Mouse (Mus musculus) embryo, embryonic 10.5 days (tissue): Measurements from ENCODE around the gene B230104I21Rik.

Source experiments
- DNase-seq: peaks from one replicate; pipeline ENCODE4 v3.0.0-alpha.2; 2015; ENCODE audit warnings: low spot score

The B230104I21Rik gene

GRCm38 (mm10) chr4:154348197-154348786, 12.4 kb downstream of the B230104I21Rik start:
- DNase-seq = no peak

- DNase-seq = no peak
Measured at GRCm38 (mm10) chr4:154352246-154352645, 16.3 kb downstream of the B230104I21Rik start.

DNA sequence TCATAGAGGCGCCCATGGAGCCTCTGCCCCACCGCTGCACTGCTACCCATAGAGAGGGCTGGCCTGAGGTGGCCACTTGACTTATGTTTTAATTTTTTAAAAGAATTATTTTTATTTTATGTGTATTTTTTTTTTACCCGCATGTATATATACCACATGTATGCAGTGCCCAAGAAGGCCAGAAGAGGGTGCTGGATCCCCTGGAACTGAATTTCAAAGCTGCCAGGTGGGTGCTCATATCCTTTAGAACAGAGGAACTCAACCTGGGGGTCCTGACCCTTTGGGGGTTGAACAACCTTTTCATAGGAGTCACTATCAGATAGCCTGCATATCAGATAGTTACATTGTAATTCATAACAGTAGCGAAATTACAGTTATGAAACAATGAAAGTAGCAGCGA, 19.5 kb downstream of the B230104I21Rik start:
- no peak for DNase-seq

DNA sequence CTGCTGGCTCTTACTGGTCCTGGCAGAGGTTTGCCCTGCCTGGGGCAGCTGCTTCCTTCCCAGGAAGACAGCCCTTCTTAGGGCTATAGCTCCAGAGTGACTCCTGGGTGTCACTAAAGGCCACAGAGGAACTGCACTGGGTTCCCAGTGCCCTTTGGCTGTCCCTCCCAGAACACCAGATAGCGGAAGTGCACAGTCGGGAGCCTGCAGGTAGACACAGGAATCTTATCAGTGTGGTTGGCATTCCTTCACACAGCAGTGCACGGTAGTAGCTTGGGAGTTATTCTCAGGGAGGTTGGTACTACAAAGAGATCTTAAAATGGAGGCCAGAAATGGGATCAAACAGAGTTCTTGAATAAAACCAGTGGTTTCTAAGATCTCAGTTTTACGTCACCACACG, 22.4 kb downstream of the B230104I21Rik start:
- no peak for DNase-seq

DNA sequence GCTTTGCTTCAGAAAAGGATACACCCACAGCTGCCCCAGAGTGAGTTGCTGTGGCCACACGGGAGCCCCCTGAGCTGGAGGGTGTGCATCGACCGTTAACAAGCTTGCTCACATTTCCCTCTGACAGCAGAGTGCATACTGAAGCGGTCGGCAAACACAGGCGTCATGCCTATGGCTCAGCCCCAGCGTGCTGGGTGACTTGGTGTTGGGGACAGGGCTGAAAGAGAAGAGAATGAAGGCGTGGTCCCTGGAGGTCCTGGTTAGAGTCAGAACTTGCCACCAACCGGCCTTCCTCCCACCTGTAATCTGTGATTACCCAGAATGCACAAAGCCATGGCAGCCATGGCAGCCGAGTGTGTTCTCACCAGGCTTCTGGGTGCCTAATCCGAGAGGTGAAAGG, 22.9 kb downstream of the B230104I21Rik start:
- no peak for DNase-seq

GRCm38 (mm10) chr4:154359762-154360300, 23.9 kb downstream of the B230104I21Rik start:
- no peak for DNase-seq

DNA sequence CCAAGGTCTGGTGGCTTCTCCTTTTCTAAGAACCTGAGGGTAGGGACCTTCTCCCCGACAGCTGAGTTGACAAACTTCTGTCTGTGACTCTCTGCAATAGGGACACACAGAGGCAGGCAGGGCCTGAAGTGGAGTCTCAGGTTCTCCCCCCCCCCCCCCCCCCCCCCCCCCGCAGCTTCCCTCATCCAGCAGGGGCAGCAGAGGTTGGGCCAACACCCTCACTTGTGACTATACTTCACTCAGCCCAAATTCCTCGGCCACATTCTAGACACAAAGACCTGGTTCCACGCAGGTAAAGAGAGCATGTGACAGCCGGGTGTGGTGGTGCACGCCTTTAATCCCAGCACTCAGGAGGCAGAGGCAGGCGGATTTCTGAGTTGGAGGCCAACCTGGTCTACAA, 24.5 kb downstream of the B230104I21Rik start:
- DNase-seq = no peak

GRCm38 (mm10) chr4:154360850-154361249, 24.9 kb downstream of the B230104I21Rik start:
- DNase-seq = no peak

- DNase-seq = no peak
Measured at GRCm38 (mm10) chr4:154364752-154365151, 28.8 kb downstream of the B230104I21Rik start.

DNA sequence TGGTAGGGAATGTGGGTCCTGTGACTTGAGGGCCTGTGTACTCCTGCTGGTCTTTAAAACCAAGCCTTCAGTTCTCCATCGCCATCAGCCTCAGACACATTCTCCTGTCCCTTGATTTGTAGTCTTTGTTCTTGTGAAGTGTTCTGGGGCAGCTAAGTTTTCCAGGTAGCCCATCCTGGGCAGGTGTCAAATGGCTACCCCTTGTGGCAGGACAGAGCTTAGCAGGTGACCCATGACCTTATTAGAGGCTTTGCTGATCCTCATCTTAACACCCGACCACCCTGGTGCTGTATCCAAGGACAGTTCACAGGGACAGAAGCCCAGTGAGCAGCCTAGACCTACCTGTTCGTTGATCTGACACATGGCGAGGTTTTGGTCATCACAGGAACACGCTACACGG, 30.9 kb downstream of the B230104I21Rik start:
- no peak for DNase-seq

GRCm38 (mm10) chr4:154369089-154369488, 33.2 kb downstream of the B230104I21Rik start:
- no peak for DNase-seq

- no peak for DNase-seq
Measured at GRCm38 (mm10) chr4:154370841-154371240, 34.9 kb downstream of the B230104I21Rik start.

DNA sequence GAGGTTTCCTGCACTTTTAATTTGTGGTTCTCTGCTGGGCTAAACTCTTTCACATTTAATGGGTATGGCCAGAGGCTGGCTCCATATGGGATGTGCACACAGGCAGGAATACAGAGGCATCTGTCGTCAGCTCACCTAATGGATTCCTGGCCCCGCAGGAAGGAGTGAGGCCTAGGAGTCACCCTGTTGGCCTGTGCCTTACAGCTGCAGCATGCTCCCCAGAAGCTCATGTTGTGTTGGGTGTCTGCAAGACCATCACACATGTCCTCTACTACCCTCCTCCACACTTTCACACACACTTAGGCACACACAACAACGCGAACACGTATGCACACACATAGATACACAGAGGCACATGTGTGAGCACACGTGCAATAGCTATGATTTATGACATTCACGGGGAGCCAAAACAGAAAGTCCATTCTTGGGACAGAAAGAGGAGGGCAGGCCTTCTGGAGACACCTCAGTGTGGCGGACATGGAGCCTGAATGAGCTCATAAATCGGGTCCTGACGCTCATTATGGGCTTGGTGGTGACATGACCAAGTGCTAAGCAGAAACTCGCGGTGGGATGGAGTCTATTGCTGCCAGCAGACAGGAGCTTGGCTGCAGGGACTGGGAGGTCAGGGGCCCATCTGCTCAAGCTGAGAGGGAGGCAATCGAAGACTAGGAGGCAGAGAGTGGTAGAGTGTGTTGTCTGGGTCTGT, 35.8 kb downstream of the B230104I21Rik start:
- DNase-seq = peak; percentile 60

DNA sequence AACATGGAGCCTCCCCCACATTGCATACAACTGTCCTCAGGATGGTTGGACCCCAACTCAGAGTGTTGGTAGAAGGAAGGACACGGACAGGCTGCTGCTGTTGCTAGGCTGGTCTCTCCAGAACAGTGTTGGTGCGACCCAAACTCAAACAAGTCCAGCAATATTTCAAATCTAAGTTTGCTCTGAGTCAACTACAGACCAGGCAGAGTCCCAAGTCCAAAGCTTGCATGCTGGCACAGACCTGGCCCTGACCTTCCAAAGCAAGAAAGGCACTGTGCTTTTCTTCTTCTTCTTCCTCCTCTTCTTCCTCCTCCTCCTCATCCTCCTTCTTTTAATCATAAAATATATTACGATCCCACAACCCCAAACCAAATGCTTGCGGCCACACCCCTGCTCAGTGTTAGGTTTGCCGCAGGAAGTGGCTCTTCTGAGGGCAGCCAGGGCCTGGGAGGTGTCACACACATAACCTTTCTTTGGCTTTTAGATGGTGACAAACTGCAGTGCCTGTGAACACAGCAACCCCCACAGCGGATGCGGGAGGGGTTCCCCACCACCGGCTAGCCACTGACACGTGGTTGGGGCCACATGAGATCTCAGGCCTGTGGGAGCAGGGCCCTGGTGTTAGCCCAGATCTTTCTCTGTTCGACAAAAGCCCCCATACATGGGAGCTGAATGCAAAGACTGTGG, 40.2 kb downstream of the B230104I21Rik start:
- DNase-seq = no peak

- no peak for DNase-seq
Measured at GRCm38 (mm10) chr4:154378876-154379275, 42.9 kb downstream of the B230104I21Rik start.

DNA sequence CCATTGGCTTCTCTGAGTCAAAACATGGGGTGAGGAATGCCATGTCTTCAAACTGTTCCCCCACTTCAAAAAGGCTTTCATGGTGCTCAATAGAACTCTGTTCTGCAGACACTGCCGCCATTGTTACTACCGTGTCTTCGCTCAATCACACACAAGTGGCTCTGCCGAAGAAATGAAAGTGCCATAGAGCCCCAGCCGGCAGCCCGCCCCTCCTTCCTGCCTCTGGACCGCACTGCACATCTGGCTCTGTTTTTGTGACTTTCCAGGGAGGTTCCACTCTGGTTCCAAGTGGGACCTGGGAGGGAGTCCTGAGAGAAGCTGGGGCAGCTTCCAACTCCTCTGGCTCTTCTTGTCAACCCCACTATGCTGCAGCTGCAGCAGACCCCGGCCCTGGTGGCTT, 49.3 kb downstream of the B230104I21Rik start:
- no peak for DNase-seq

DNA sequence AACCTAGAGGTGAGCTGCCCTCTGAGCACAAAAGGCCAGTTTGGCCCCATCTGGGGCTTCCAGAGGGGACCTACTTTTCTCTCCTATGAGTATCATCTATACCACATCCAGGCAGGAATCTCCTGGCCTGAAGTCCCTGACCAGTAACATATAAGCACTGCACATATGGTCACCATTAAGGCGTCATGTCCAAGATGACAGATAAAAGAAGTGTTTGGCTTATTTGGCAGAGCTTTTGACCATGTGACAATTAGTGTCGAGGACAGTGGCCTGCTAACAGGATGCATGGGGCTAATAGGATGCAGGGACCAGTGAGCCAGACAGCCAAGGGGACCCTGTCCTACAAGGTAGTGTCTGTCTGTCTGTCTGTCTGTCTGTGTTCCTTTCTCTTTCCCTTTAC, 50.0 kb downstream of the B230104I21Rik start:
- peak; percentile 34 for DNase-seq

GRCm38 (mm10) chr4:154386810-154387209, 50.9 kb downstream of the B230104I21Rik start:
- DNase-seq = peak; percentile 49

DNA sequence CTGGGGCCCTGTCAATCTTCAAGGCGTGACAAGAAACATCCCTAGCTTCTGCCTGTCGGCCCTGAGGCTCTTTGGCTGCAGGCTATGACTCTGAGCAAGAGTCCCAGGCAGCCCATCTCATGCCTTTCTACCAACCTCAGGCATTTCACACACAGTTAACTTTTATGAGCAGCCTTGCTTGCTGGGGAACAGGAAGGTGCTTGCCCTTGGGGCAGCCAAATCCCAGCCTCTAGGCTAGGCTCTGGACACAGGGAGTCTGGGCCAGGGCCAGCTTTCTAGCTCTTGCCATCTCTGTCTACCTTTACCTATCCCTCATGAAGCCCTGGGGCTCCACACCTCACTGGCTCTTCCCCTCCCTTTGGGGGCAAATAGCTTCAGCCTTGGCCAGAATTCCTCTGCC, 53.7 kb downstream of the B230104I21Rik start:
- no peak for DNase-seq

GRCm38 (mm10) chr4:154390333-154391080, 54.6 kb downstream of the B230104I21Rik start:
- DNase-seq = peak; percentile 86

GRCm38 (mm10) chr4:154392641-154393040, 56.7 kb downstream of the B230104I21Rik start:
- no peak for DNase-seq
